Mouse (Mus musculus) forebrain, postnatal 0 days (tissue): Measurements from ENCODE around the gene N4bp1. TPM values are rescaled to one million over a fixed set of nuclear protein-coding genes. Genes with fewer than 3 reads are reported as not detected.

Experiments used
- ATAC-seq: fragments of 200-750 bp; cut with Nextera tagmentation; 2 replicates; pipeline ENCODE4 v1.8.0; 2017; ENCODE audit warnings: mild to moderate bottlenecking, moderate library complexity
- DNase-seq: peaks from one replicate; pipeline ENCODE4 v3.0.0-alpha.2; 2015
- H3K27ac ChIP-seq: fragments of 300-500 bp; sonication (generic); 2 replicates; pipeline ENCODE4 v1.5.1; 2014; ENCODE audit warnings: low read depth, mild to moderate bottlenecking, antibody characterized with exemption, low read length, moderate library complexity, mixed read lengths
- H3K27me3 ChIP-seq: fragments of 300-500 bp; sonication (generic); 2 replicates; pipeline ENCODE4 v1.6.1; 2014; ENCODE audit warnings: mild to moderate bottlenecking, low read length, mixed read lengths; ENCODE audit not compliant: insufficient read depth
- H3K36me3 ChIP-seq: fragments of 300-500 bp; sonication (generic); 2 replicates; pipeline ENCODE4 v1.6.1; 2014; ENCODE audit warnings: mild to moderate bottlenecking, moderate library complexity; ENCODE audit not compliant: insufficient read depth
- H3K4me1 ChIP-seq: fragments of 300-500 bp; sonication (generic); 2 replicates; pipeline ENCODE4 v1.6.1; 2014; ENCODE audit warnings: antibody characterized with exemption; ENCODE audit not compliant: insufficient read depth
- H3K4me2 ChIP-seq: fragments of 300-500 bp; sonication (generic); 2 replicates; pipeline ENCODE4 v1.6.1; 2014; ENCODE audit warnings: low read depth, mild to moderate bottlenecking, moderate library complexity
- H3K4me3 ChIP-seq: fragments of 300-500 bp; sonication (generic); 2 replicates; pipeline ENCODE4 v1.5.1; 2014; ENCODE audit warnings: low read depth, low read length, mixed read lengths
- H3K9ac ChIP-seq: fragments of 300-500 bp; sonication (generic); 2 replicates; pipeline ENCODE4 v1.6.1; 2014; ENCODE audit warnings: mild to moderate bottlenecking
- H3K9me3 ChIP-seq: fragments of 300-500 bp; sonication (generic); 2 replicates; pipeline ENCODE4 v1.6.1; 2016; ENCODE audit warnings: low read length
- CTCF ChIP-seq: sonication (generic); IDR thresholded peaks from 2 replicates; pipeline ENCODE4 v1.5.1; 2016; ENCODE audit warnings: antibody characterized with exemption, control low read depth, low read depth
- WGBS: fragments of 180-500 bp; shearing (Covaris S2); extraction: QIAGEN DNeasy Blood & Tissue Kit; methylation state at CpG from one replicate; pipeline ENCODE4 v1.1.7; 2014; 5-methylcytosine and 5-hydroxymethylcytosine counted together
- polyA plus RNA-seq: library from polyadenylated mRNA; unstranded; fragments of >200 nt; fragmentation: Nextera tagmentation; extraction: Ambion mirVana; gene quantifications from 2 replicates; pipeline ENCODE4 v1.2.1, GENCODE M21; 2015
- total RNA-seq: library from RNA; depleted of rRNA; stranded (reverse); fragments of >200 nt; gene quantifications from 2 replicates; pipeline ENCODE4 v1.2.3, GENCODE M21; 2014

The N4bp1 gene
- total and polyA plus RNA-seq, 2 experiments from 2014 or later, result 4.5 to 19.4 TPM

GRCm38 (mm10) chr8:86791542-86791941 is 93.5 kb downstream of the N4bp1 start:
- Histone ChIP-seq H3K9me3 (no peaks in the 10 kb centered on the region), H3K4me3 (no peak overlapping the region), H3K4me2 (no peak overlapping the region), H3K27me3 (no peaks in the 10 kb centered on the region), H3K4me1 (no peaks in the 10 kb centered on the region), H3K9ac (no peak overlapping the region), H3K27ac (no peak overlapping the region), H3K36me3 (no peaks in the 10 kb centered on the region)
- WGBS, result 72% methylated on average over 6 of the region's 6 CpGs
- no peak for DNase-seq
- TF ChIP-seq CTCF, result no peak
- ATAC-seq, result no peak

GRCm38 (mm10) chr8:86789576-86789975 is 95.5 kb downstream of the N4bp1 start:
- WGBS, result 87% methylated on average over 1 of the region's 1 CpGs
- no peak overlapping the region for H3K9ac ChIP-seq
- ATAC-seq, result no peak
- no peak overlapping the region for H3K4me2 ChIP-seq
- no peak for DNase-seq
- H3K4me1 ChIP-seq, result no peaks in the 10 kb centered on the region
- H3K36me3 ChIP-seq, result no peaks in the 10 kb centered on the region
- H3K27ac ChIP-seq, result no peak overlapping the region
- no peaks in the 10 kb centered on the region for H3K9me3 ChIP-seq
- H3K27me3 ChIP-seq, result no peaks in the 10 kb centered on the region
- no peak for TF ChIP-seq CTCF
- H3K4me3 ChIP-seq, result no peak overlapping the region

- no peak for ATAC-seq
These were observed 97.1 kb downstream of the N4bp1 start for GRCm38 (mm10) chr8:86787891-86788420.

GRCm38 (mm10) chr8:86786498-86786897 is 98.6 kb downstream of the N4bp1 start:
- H3K4me1 ChIP-seq, result no peaks in the 10 kb centered on the region
- no peaks in the 10 kb centered on the region for H3K9me3 ChIP-seq
- no peaks in the 10 kb centered on the region for H3K36me3 ChIP-seq
- H3K9ac ChIP-seq, result no peak overlapping the region
- DNase-seq, result no peak
- TF ChIP-seq CTCF, result no peak
- no peak overlapping the region for H3K27ac ChIP-seq
- no peak overlapping the region for H3K4me2 ChIP-seq
- no peak overlapping the region for H3K4me3 ChIP-seq
- ATAC-seq, result no peak
- 57% methylated on average over 5 of the region's 5 CpGs for WGBS
- no peaks in the 10 kb centered on the region for H3K27me3 ChIP-seq

More at GRCm38 (mm10) chr8:86787891-86788420, 97.1 kb downstream of the N4bp1 start:
- DNase-seq, result no peak
- no peak overlapping the region for H3K4me2 ChIP-seq
- no peaks in the 10 kb centered on the region for H3K36me3 ChIP-seq
- no peak overlapping the region for H3K27ac ChIP-seq
- no peaks in the 10 kb centered on the region for H3K4me1 ChIP-seq
- H3K4me3 ChIP-seq, result no peak overlapping the region
- 77% methylated on average over 12 of the region's 12 CpGs for WGBS
- no peak for TF ChIP-seq CTCF
- H3K9ac ChIP-seq, result no peak overlapping the region
- H3K9me3 ChIP-seq, result no peaks in the 10 kb centered on the region
- no peaks in the 10 kb centered on the region for H3K27me3 ChIP-seq

- H3K9ac ChIP-seq, result no peak overlapping the region
- H3K4me1 ChIP-seq, result no peaks in the 10 kb centered on the region
- H3K27ac ChIP-seq, result no peak overlapping the region
- DNase-seq, result no peak
- no peak overlapping the region for H3K4me2 ChIP-seq
- no peaks in the 10 kb centered on the region for H3K9me3 ChIP-seq
- ATAC-seq, result no peak
- no peaks in the 10 kb centered on the region for H3K27me3 ChIP-seq
- 96% methylated on average over 8 of the region's 8 CpGs for WGBS
- no peak overlapping the region for H3K4me3 ChIP-seq
- no peak for TF ChIP-seq CTCF
- H3K36me3 ChIP-seq, result no peaks in the 10 kb centered on the region
These were observed 104.0 kb downstream of the N4bp1 start for GRCm38 (mm10) chr8:86781094-86781493.

- ATAC-seq (no peak), DNase-seq (no peak)
- Histone ChIP-seq H3K9me3 (no peaks in the 10 kb centered on the region), H3K36me3 (no peaks in the 10 kb centered on the region; the same call in 1 of the 2 replicates), H3K4me2 (no peak overlapping the region), H3K27ac (no peak overlapping the region), H3K9ac (no peak overlapping the region), H3K4me3 (no peak overlapping the region), H3K4me1 (no peaks in the 10 kb centered on the region), H3K27me3 (no peaks in the 10 kb centered on the region)
- TF ChIP-seq CTCF, result no peak
- WGBS, result 80% methylated on average over 8 of the region's 8 CpGs
These were observed 105.9 kb downstream of the N4bp1 start for GRCm38 (mm10) chr8:86779207-86779606.

GRCm38 (mm10) chr8:86769945-86770715 is 114.9 kb downstream of the N4bp1 start:
- no peak for TF ChIP-seq CTCF
- Histone ChIP-seq H3K27ac (no peak overlapping the region), H3K4me1 (no peaks in the 10 kb centered on the region), H3K9me3 (no peaks in the 10 kb centered on the region), H3K27me3 (no peaks in the 10 kb centered on the region), H3K36me3 (no peaks in the 10 kb centered on the region; the same call in 1 of the 2 replicates), H3K4me2 (no peak overlapping the region), H3K9ac (no peak overlapping the region), H3K4me3 (no peak overlapping the region)
- 79% methylated on average over 1 of the region's 1 CpGs for WGBS
- DNase-seq, result no peak
- ATAC-seq, result no peak
